8 mouse cellular contexts compared by ENCODE assay signal in the genomic region with DNA sequence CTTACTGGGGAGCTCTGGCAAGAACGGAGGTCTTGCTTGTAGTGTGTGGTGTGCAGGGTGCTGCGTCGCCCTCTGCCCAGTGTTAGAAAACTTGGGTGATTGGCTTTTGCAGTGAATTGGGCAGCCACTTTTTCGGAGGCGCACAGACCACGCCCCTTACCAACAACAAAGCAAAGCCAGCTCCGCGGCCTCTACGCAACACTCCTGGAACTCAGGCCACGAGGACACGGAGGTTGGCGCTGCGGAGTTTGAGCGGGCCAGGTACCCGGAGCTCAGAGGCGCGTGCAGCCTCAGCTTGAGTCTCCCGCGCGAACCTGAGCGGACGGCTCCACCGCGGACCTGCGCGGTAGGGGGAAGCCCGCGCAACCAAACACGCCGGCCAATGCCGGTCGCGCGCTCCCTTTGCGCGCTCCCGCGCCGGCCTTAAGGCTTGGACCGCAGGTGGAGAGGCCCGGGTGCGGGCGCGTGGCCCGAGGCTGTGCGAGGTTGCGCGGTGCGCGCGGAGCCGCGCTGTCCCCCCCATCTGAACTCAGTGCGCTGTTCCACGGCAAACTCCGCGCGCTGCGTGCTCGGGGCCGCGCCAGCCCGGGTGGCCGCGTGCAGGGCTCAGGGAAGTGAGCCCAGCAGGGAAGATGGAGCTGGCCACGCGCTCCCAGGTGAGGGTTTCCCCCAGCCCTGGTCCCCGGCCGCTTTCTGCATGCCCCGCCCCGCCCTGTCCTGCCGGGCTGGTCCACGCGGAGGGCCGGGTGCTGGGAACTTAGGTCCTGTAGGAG. TPM values are rescaled to one million over a fixed set of nuclear protein-coding genes. Genes with fewer than 3 reads are reported as not detected.
A peak's percentile ranks its signal among the peaks of the same experiment; 100 is the strongest.
DNase-seq lines count a peak whose midpoint lies in the region; ATAC-seq and TF ChIP-seq lines count a peak whose summit lies in the region.

No protein-coding gene starts in this region.

- H3K9ac ChIP-seq in embryonic facial prominence, embryonic 14.5 days (ENCODE audit: low read depth, low read length), result peak overlapping the region; percentile 92
- H3K9ac ChIP-seq in heart, embryonic 15.5 days, result peak overlapping the region; percentile 89
- H3K9ac ChIP-seq in liver, embryonic 14.5 days (replicated peaks), result peak overlapping the region; percentile 71
- H3K9ac ChIP-seq in stomach, embryonic 15.5 days, result peak overlapping the region; percentile 66

- no peaks in the 10 kb centered on the region for H3K9me3 ChIP-seq in embryonic facial prominence, embryonic 14.5 days (ENCODE audit: control insufficient read depth, low read length)
- no peaks in the 10 kb centered on the region for H3K9me3 ChIP-seq in heart, embryonic 15.5 days (replicated peaks)
- no peaks in the 10 kb centered on the region for H3K9me3 ChIP-seq in liver, embryonic 14.5 days (ENCODE audit: control insufficient read depth, low read length)
- no peaks in the 10 kb centered on the region for H3K9me3 ChIP-seq in stomach, embryonic 15.5 days

- peaks cover 14% of the 10 kb centered on the region; the same call in 1 of the 2 replicates for H3K4me1 ChIP-seq in bone marrow macrophage, adult 2 months (ENCODE audit: control insufficient read depth, insufficient read depth, low read length)
- H3K4me1 ChIP-seq in embryonic facial prominence, embryonic 14.5 days (ENCODE audit: control insufficient read depth, insufficient read depth, low read length), result 0 out of 2 replicates have a peak, but pooled peaks cover 3% of the 10 kb centered on the region
- H3K4me1 ChIP-seq in heart, embryonic 15.5 days (replicated peaks), result peaks cover 9% of the 10 kb centered on the region
- peaks cover 5 to 6% of the 10 kb centered on the region in 2 experiments; a peak in 3 of 4 replicates for H3K4me1 ChIP-seq in liver, embryonic 14.5 days (replicated peaks; ENCODE audit: control insufficient read depth in 2 of 2, insufficient read depth in 2 of 2, low read length in 1 of 2)
- H3K4me1 ChIP-seq in stomach, embryonic 15.5 days, result no peaks in the 10 kb centered on the region

- peak overlapping the region; percentile 89 for H3K4me2 ChIP-seq in embryonic facial prominence, embryonic 14.5 days (ENCODE audit: low read depth, low read length)
- peak overlapping the region; percentile 90 for H3K4me2 ChIP-seq in heart, embryonic 15.5 days
- H3K4me2 ChIP-seq in liver, embryonic 14.5 days (ENCODE audit: low read depth), result peak overlapping the region; percentile 80
- peak overlapping the region; percentile 93 for H3K4me2 ChIP-seq in stomach, embryonic 15.5 days

- TF ChIP-seq POLR2A in bone marrow macrophage, adult 2 months (IDR thresholded peaks at IDR 0.05; ENCODE audit: borderline replicate concordance, low read depth, low read length), result no peak

- peak; percentile 83 for DNase-seq in CD4-positive helper T cell, adult 2 months (ENCODE audit: low read depth, low spot score)
- peak; percentile 85 for DNase-seq in embryonic facial prominence, embryonic 14.5 days (ENCODE audit: low spot score)
- peak; percentile 76 for DNase-seq in kidney, postnatal 14 days
- DNase-seq in liver, embryonic 14.5 days (ENCODE audit: low read depth in 3 of 3, low spot score in 3 of 3), result peak; percentile 34 to 37 (median 36)
- DNase-seq in natural killer cell, adult 2 months (ENCODE audit: low spot score in 2 of 2), result peak; percentile 49 to 52

- ATAC-seq in embryonic facial prominence, embryonic 14.5 days (ENCODE audit: low read depth), result peak; percentile 96
- ATAC-seq in heart, embryonic 15.5 days (replicated peaks; ENCODE audit: insufficient number of reproducible peaks, insufficient read depth, low FRiP score, low read depth), result peak; percentile 90
- ATAC-seq in liver, embryonic 14.5 days (ENCODE audit: insufficient read depth), result peak; percentile 90
- peak; percentile 95 for ATAC-seq in stomach, embryonic 15.5 days (ENCODE audit: insufficient read depth, low FRiP score, low read depth)

- H3K36me3 ChIP-seq in embryonic facial prominence, embryonic 14.5 days (ENCODE audit: control insufficient read depth, insufficient read depth, low read length), result no peaks in the 10 kb centered on the region
- H3K36me3 ChIP-seq in heart, embryonic 15.5 days, result no peaks in the 10 kb centered on the region
- no peaks in the 10 kb centered on the region for H3K36me3 ChIP-seq in liver, embryonic 14.5 days (replicated peaks; ENCODE audit: control insufficient read depth, insufficient read depth, low read depth)
- H3K36me3 ChIP-seq in stomach, embryonic 15.5 days, result no peaks in the 10 kb centered on the region

- H3K27ac ChIP-seq in bone marrow macrophage, adult 2 months (ENCODE audit: insufficient read depth, low read depth, low read length), result peak overlapping the region; percentile 54; the same call in 1 of the 2 replicates
- H3K27ac ChIP-seq in embryonic facial prominence, embryonic 14.5 days (replicated peaks; ENCODE audit: low read depth, low read length), result peak overlapping the region; percentile 82
- H3K27ac ChIP-seq in heart, embryonic 15.5 days, result peak overlapping the region; percentile 72
- H3K27ac ChIP-seq in liver, embryonic 14.5 days, result no peak overlapping the region
- H3K27ac ChIP-seq in stomach, embryonic 15.5 days, result peak overlapping the region; percentile 73

- H3K4me3 ChIP-seq in bone marrow macrophage, adult 2 months (ENCODE audit: insufficient read depth, low read length), result peak overlapping the region; percentile 97
- peak overlapping the region; percentile 70 for H3K4me3 ChIP-seq in embryonic facial prominence, embryonic 14.5 days (ENCODE audit: low read depth, low read length)
- H3K4me3 ChIP-seq in heart, embryonic 15.5 days, result peak overlapping the region; percentile 81
- H3K4me3 ChIP-seq in liver, embryonic 14.5 days (ENCODE audit: insufficient read depth in 1 of 2, low read depth in 2 of 2, low read length in 2 of 2), result peak overlapping the region; percentile 70 to 80
- peak overlapping the region; percentile 87 for H3K4me3 ChIP-seq in stomach, embryonic 15.5 days (replicated peaks)

- H3K27me3 ChIP-seq in embryonic facial prominence, embryonic 14.5 days (replicated peaks; ENCODE audit: control insufficient read depth, insufficient read depth, low read length), result no peaks in the 10 kb centered on the region
- H3K27me3 ChIP-seq in heart, embryonic 15.5 days, result no peaks in the 10 kb centered on the region
- H3K27me3 ChIP-seq in liver, embryonic 14.5 days (ENCODE audit: control insufficient read depth, insufficient read depth, low read length), result no peaks in the 10 kb centered on the region
- H3K27me3 ChIP-seq in stomach, embryonic 15.5 days (replicated peaks), result no peaks in the 10 kb centered on the region

- under 1% methylated on average over 40 of the region's 75 CpGs for WGBS in embryonic facial prominence, embryonic 14.5 days
- WGBS in heart, embryonic 15.5 days, result under 1% methylated on average over 75 of the region's 75 CpGs
- under 1% methylated on average over 74 of the region's 75 CpGs for WGBS in liver, embryonic 14.5 days (ENCODE audit: insufficient replicate concordance)
- WGBS in stomach, embryonic 15.5 days, result under 1% methylated on average over 69 of the region's 75 CpGs

- no peak for TF ChIP-seq EP300 in liver, embryonic 14.5 days (IDR thresholded peaks at IDR 0.05; ENCODE audit: low read depth)

- TF ChIP-seq CTCF in bone marrow macrophage, adult 2 months (IDR thresholded peaks at IDR 0.05; ENCODE audit: low read depth, low read length), result no peak
- TF ChIP-seq CTCF in liver, embryonic 14.5 days (IDR thresholded peaks at IDR 0.05; ENCODE audit: low read depth), result no peak

RNA-seq across cellular contexts. Expression of a gene that starts 39.4 kb away (rescaled TPM):
- 5.8 and 8.7 TPM in 2 replicates for polyA plus RNA-seq in bone marrow macrophage, adult 2 months (2012; ENCODE audit: insufficient read depth, insufficient read length, missing spikeins)
- 27.8 and 35.2 TPM in 2 replicates for polyA plus RNA-seq in embryonic facial prominence, embryonic 14.5 days (2014; fragmentation: Nextera tagmentation; extraction: Ambion mirVana)
- polyA plus RNA-seq in heart, embryonic 15.5 days (2015; fragmentation: Nextera tagmentation; extraction: Ambion mirVana), result 10.0 and 19.0 TPM in 2 replicates
- 6.0 and 11.0 TPM in 2 replicates for polyA plus RNA-seq in liver, embryonic 14.5 days (2012; rRNA removed)
- polyA plus RNA-seq in liver, embryonic 14.5 days (2014; fragmentation: Nextera tagmentation; extraction: Ambion mirVana), result 15.9 and 18.8 TPM in 2 replicates
- polyA plus RNA-seq in stomach, embryonic 15.5 days (2015; fragmentation: Nextera tagmentation; extraction: Ambion mirVana), result 42.5 and 43.9 TPM in 2 replicates
